Mouse (Mus musculus) forebrain, embryonic 12.5 days (tissue): Measurements from ENCODE around the gene Nxf1. TPM values are rescaled to one million over a fixed set of nuclear protein-coding genes. Genes with fewer than 3 reads are reported as not detected.

Experiments
- ATAC-seq: fragments of 200-750 bp; cut with Nextera tagmentation; 2 replicates; pipeline ENCODE4 v1.8.0; 2017; ENCODE audit warnings: moderate TSS enrichment; ENCODE audit not compliant: low FRiP score
- H3K27ac ChIP-seq: fragments of 300-500 bp; sonication (generic); 2 replicates; pipeline ENCODE4 v1.5.1; 2016; ENCODE audit warnings: mild to moderate bottlenecking
- H3K27me3 ChIP-seq: fragments of 300-500 bp; sonication (generic); 2 replicates; pipeline ENCODE4 v1.6.1; 2016; ENCODE audit warnings: mild to moderate bottlenecking
- H3K36me3 ChIP-seq: fragments of 300-500 bp; sonication (generic); replicated peaks from 2 replicates; pipeline ENCODE4 v1.6.1; 2016; ENCODE audit warnings: mild to moderate bottlenecking
- H3K4me1 ChIP-seq: fragments of 300-500 bp; sonication (generic); 2 replicates; pipeline ENCODE4 v1.6.1; 2016
- H3K4me2 ChIP-seq: fragments of 300-500 bp; sonication (generic); 2 replicates; pipeline ENCODE4 v1.6.1; 2016; ENCODE audit warnings: mild to moderate bottlenecking, moderate library complexity
- H3K4me3 ChIP-seq: fragments of 300-500 bp; sonication (generic); replicated peaks from 2 replicates; pipeline ENCODE4 v1.5.1; 2016; ENCODE audit warnings: mild to moderate bottlenecking
- H3K9ac ChIP-seq: fragments of 300-500 bp; sonication (generic); 2 replicates; pipeline ENCODE4 v1.6.1; 2016; ENCODE audit warnings: mild to moderate bottlenecking
- H3K9me3 ChIP-seq: fragments of 300-500 bp; sonication (generic); 2 replicates; pipeline ENCODE4 v1.6.1; 2016
- WGBS: fragments of 180-500 bp; shearing (Covaris S2); methylation state at CpG from one replicate; pipeline ENCODE4 v1.1.7; 2016; 5-methylcytosine and 5-hydroxymethylcytosine counted together
- microRNA-seq: library from miRNA; unstranded; fragments of <30 nt; microRNA quantifications from one replicate; pipeline ENCODE4, GENCODE M21; 2017
- polyA plus RNA-seq: library from polyadenylated mRNA; unstranded; fragments of >200 nt; fragmentation: Nextera tagmentation; extraction: Ambion mirVana; gene quantifications from 2 replicates; pipeline ENCODE4 v1.2.1, GENCODE M21; 2016

The Nxf1 gene
- polyA plus RNA-seq, 1 experiment from 2014 or later, result 206 TPM

DNA sequence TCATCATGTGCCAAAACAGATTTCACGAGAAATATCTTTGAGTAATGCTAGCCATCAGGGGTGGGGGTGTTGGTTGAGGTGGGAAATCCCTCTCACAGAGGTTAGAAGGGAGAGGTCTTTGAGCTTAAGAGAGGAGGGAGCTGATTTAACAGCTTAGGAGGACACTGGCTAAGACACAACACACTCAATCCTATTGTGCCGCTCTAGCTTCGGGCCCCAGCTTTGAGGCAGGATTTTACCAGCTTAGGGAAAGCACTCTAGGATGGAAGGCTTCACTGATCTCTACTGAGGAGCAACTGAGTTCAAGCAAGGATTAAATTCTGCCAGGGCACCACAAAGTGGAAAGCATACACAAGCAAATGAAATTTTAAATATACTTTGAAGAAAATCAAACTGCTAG is 60.1 kb downstream of the Nxf1 start:
- 46% methylated on average over 3 of the region's 3 CpGs for WGBS

DNA sequence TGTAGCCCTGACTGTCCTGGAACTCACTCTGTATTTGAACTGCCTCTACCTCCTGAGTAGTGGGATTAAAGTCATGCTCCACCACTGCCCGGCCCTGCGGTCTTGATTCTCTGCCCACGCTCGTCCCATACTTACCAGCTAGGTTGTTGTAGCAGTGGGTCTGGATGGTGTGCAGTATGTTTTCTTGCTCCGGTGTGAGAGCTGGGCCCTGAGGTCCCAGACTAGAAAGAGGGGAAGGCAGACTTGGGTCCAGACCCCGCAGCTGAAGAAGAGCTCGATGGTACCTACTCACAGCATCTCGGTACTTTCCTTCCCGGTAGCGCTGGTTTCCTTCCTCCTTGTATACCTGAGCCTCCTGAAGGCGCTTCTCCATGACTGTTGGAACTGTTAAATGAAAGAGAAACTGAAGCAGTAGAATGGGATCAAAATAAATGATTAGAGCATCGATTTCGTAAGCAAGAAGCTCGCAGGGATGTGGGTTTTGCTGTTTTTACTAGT is 61.5 kb downstream of the Nxf1 start:
- peak overlapping the region; percentile 98 for H3K4me2 ChIP-seq
- H3K4me3 ChIP-seq, result peak overlapping the region; percentile 99
- H3K9ac ChIP-seq, result peak overlapping the region; percentile 87
- H3K27ac ChIP-seq, result peak overlapping the region; percentile 100
- no peaks in the 10 kb centered on the region for H3K27me3 ChIP-seq
- H3K4me1 ChIP-seq, result peaks cover 53% of the 10 kb centered on the region
- H3K36me3 ChIP-seq, result peaks cover 37% of the 10 kb centered on the region
- WGBS, result 29% methylated on average over 14 of the region's 14 CpGs
- H3K9me3 ChIP-seq, result no peaks in the 10 kb centered on the region
- no peak for ATAC-seq

More for the DNA sequence above, 60.1 kb downstream of the Nxf1 start:
- H3K4me3 ChIP-seq, result 0 out of 2 replicates have a peak overlapping the region, but pooled peaks have one; percentile 12
- no peak for ATAC-seq
- peak overlapping the region; percentile 30 for H3K9ac ChIP-seq
- H3K4me1 ChIP-seq, result peaks cover 40% of the 10 kb centered on the region
- H3K36me3 ChIP-seq, result peaks cover 42% of the 10 kb centered on the region
- no peak overlapping the region for H3K27ac ChIP-seq
- H3K4me2 ChIP-seq, result peak overlapping the region; percentile 35
- no peaks in the 10 kb centered on the region for H3K9me3 ChIP-seq
- no peaks in the 10 kb centered on the region for H3K27me3 ChIP-seq

DNA sequence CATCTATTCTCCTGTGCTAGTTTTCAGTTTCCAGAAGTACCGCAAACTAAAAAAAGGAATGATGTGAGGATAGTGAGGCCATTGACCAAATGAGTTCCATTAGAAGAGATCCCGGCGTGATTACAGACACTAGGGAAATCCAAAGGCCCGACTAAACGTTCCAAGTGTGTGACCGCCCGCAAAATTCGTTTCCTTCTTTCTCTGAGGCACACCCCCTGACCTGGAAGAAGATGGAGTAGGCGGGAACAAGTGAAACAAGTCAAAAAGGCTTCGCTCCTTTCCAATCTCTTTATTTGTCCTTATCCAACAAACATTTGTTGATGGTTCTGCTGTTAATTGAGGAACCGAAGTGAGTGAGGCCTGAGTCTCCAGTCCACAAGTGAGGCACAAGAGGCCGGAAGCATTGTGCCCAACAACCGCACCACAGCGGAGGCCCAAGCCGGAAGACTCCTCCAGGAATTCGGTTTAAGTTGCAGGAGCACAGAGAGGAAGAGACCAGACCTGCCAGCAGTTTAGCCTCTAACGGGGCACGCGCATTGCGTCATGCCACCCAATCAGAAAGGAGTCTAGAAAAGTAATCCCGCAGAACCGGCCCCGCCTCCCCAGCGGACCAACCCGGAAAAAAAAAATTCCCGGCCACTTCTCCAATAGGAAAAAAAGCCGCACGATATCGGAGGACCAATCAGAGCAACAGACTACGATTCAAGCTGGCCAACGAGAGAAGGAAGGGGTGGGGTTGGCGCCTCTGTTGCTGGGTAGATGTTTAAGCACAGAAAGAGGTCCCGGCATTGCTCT is 62.1 kb downstream of the Nxf1 start, which contains the start of gene Ttc9c:
Gene Ttc9c, minus strand, starts transcription at position 533 of the 795 bp plus-strand sequence.
- ATAC-seq, result peak; percentile 94
- under 1% methylated on average over 33 of the region's 33 CpGs for WGBS
- no peaks in the 10 kb centered on the region for H3K27me3 ChIP-seq
- H3K4me1 ChIP-seq, result peaks cover 55% of the 10 kb centered on the region
- H3K9ac ChIP-seq, result peak within 1 kb of the TSS; percentile 98
- peaks cover 38% of the 10 kb centered on the region for H3K36me3 ChIP-seq
- no peaks in the 10 kb centered on the region for H3K9me3 ChIP-seq
- peak within 1 kb of the TSS; percentile 99 for H3K4me3 ChIP-seq
- peak within 1 kb of the TSS; percentile 100 for H3K27ac ChIP-seq
- peak within 1 kb of the TSS; percentile 98 for H3K4me2 ChIP-seq

DNA sequence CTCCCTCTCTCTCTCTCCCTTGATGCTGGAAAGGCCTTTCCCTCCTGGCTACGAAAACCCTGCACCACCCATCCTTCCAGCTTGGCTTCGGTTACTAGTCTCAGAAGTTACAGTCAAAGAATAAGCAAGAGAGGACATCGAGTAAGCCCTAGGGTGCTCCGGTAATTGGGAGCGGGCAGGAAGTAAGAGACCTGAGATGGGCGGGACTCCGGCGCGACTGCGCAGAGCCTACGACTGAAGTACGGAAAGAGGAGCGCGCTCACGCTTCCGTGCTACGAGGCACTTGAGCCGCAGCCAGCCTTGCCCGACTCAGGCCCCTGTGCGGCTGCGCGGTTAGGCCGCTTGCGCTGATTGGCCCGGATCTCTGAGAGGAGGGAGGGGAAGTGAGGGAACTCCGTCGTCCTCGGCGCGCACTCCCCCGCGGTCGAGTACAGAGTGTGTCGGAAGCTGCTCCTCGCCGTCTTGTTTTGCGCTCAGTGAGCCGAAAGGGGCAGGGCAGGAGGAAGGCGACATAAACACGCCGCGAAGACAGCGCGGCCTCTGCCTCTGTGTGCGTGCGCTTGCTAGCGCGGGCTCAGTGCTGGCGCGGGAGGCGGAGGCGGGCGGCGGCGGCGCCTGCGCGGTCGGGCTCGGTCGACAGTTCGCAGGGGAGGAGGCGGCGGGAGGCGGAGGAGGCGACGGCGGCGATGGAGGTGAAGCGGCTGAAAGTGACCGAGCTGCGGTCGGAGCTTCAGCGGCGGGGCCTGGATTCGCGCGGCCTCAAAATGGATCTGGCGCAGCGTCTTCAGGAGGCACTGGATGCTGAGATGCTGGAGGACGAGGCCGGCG is 62.9 kb downstream of the Nxf1 start, which contains the start of gene Hnrnpul2:
Gene Hnrnpul2, plus strand, starts transcription at position 415 of the 828 bp plus-strand sequence.
- H3K4me2 ChIP-seq, result peak within 1 kb of the TSS; percentile 98
- H3K4me1 ChIP-seq, result peaks cover 55% of the 10 kb centered on the region
- no peaks in the 10 kb centered on the region for H3K9me3 ChIP-seq
- peak; percentile 96 for ATAC-seq
- H3K27ac ChIP-seq, result peak within 1 kb of the TSS; percentile 100
- H3K9ac ChIP-seq, result peak within 1 kb of the TSS; percentile 98
- H3K27me3 ChIP-seq, result no peaks in the 10 kb centered on the region
- peak within 1 kb of the TSS; percentile 99 for H3K4me3 ChIP-seq
- peaks cover 39% of the 10 kb centered on the region for H3K36me3 ChIP-seq
- WGBS, result under 1% methylated on average over 73 of the region's 83 CpGs

Small RNAs within 50 kb of the gene (microRNA-seq; reads per million reads assigned to microRNA genes)
- gene Mir6992, result not detected

Other genes with a start within 250 kb of the Nxf1 start
- gene Slc22a8, start 165.8 kb upstream of the Nxf1 start, polyA plus RNA-seq, result 0.28 and 0.40 TPM in 2 replicates
- 0.70 and 0.87 TPM in 2 replicates for gene Slc22a6, start 139.0 kb upstream of the Nxf1 start, polyA plus RNA-seq
- 0.10 and 0.27 TPM in 2 replicates for gene Chrm1, start 93.3 kb upstream of the Nxf1 start, polyA plus RNA-seq
- 140 and 143 TPM in 2 replicates for gene Slc3a2, start 33.7 kb upstream of the Nxf1 start, polyA plus RNA-seq
- gene Wdr74, start 21.2 kb upstream of the Nxf1 start, polyA plus RNA-seq, result 83.7 and 85.9 TPM in 2 replicates
- 2.8 and 3.7 TPM in 2 replicates for gene 1700092M07Rik, start 16.4 kb upstream of the Nxf1 start, polyA plus RNA-seq
- gene Stx5a, start 15.7 kb upstream of the Nxf1 start, polyA plus RNA-seq, result 108 and 114 TPM in 2 replicates
- 203 and 210 TPM in 2 replicates for gene Tmem223, start 13.9 kb downstream of the Nxf1 start, polyA plus RNA-seq
- gene Tmem179b, start 17.4 kb downstream of the Nxf1 start, polyA plus RNA-seq, result 34.4 and 36.9 TPM in 2 replicates
- 35.9 and 41.5 TPM in 2 replicates for gene Taf6l, start 29.3 kb downstream of the Nxf1 start, polyA plus RNA-seq
- gene Polr2g, start 41.5 kb downstream of the Nxf1 start, polyA plus RNA-seq, result 158 and 161 TPM in 2 replicates
- gene Zbtb3, start 45.5 kb downstream of the Nxf1 start, polyA plus RNA-seq, result 6.6 and 7.9 TPM in 2 replicates
- 78.7 and 83.9 TPM in 2 replicates for gene Ttc9c, start 62.3 kb downstream of the Nxf1 start, polyA plus RNA-seq
- 7.2 and 7.8 TPM in 2 replicates for gene Hnrnpul2, start 62.9 kb downstream of the Nxf1 start, polyA plus RNA-seq
- gene AC129217.1, start 72.7 kb downstream of the Nxf1 start, polyA plus RNA-seq, result not detected in 2 replicates
- gene Bscl2, start 80.4 kb downstream of the Nxf1 start, polyA plus RNA-seq, result 57.5 and 62.9 TPM in 2 replicates
- gene Gng3, start 82.1 kb downstream of the Nxf1 start, polyA plus RNA-seq, result 131 and 139 TPM in 2 replicates
- gene Lrrn4cl, start 93.7 kb downstream of the Nxf1 start, polyA plus RNA-seq, result 0.26 and 0.60 TPM in 2 replicates
- 178 and 182 TPM in 2 replicates for gene Ubxn1, start 114.4 kb downstream of the Nxf1 start, polyA plus RNA-seq
- 55.2 and 57.3 TPM in 2 replicates for gene Uqcc3, start 123.8 kb downstream of the Nxf1 start, polyA plus RNA-seq
- 104 and 119 TPM in 2 replicates for gene Lbhd1, start 126.7 kb downstream of the Nxf1 start, polyA plus RNA-seq
- gene Gm49403, start 126.9 kb downstream of the Nxf1 start, polyA plus RNA-seq, result not detected in 2 replicates
- gene 1810009A15Rik, start 131.8 kb downstream of the Nxf1 start, polyA plus RNA-seq, result 91.0 and 104 TPM in 2 replicates
- not detected in 2 replicates for gene Gm49416, start 131.9 kb downstream of the Nxf1 start, polyA plus RNA-seq
- gene Ints5, start 135.9 kb downstream of the Nxf1 start, polyA plus RNA-seq, result 48.1 and 52.6 TPM in 2 replicates
- 106 and 113 TPM in 2 replicates for gene Ganab, start 141.0 kb downstream of the Nxf1 start, polyA plus RNA-seq
- gene B3gat3, start 163.3 kb downstream of the Nxf1 start, polyA plus RNA-seq, result 64.4 and 64.8 TPM in 2 replicates
- gene Rom1, start 172.3 kb downstream of the Nxf1 start, polyA plus RNA-seq, result 1.3 and 2.5 TPM in 2 replicates
- 13.2 and 13.8 TPM in 2 replicates for gene Eml3, start 172.5 kb downstream of the Nxf1 start, polyA plus RNA-seq
- gene Mta2, start 184.8 kb downstream of the Nxf1 start, polyA plus RNA-seq, result 193 and 206 TPM in 2 replicates
- 36.9 and 37.0 TPM in 2 replicates for gene Tut1, start 196.8 kb downstream of the Nxf1 start, polyA plus RNA-seq
- gene Eef1g, start 210.0 kb downstream of the Nxf1 start, polyA plus RNA-seq, result 365 and 373 TPM in 2 replicates
- 6.4 and 8.5 TPM in 2 replicates for gene Ahnak, start 232.2 kb downstream of the Nxf1 start, polyA plus RNA-seq